Mouse (Mus musculus) kidney, postnatal 14 days (tissue): Measurements from ENCODE around the gene Lair1.
"Not testable (repeated sequence)": the region's sequence is repeated elsewhere in the genome, so short reads cannot be mapped to it uniquely, and the experiment has no call there.

Source experiments
- DNase-seq: peaks from one replicate; pipeline ENCODE4 v3.0.0; 2022; ENCODE audit warnings: mixed read lengths

The Lair1 gene

GRCm38 (mm10) chr7:4063013-4063412 lies at the start of gene Lair1:
Gene Lair1, minus strand, starts transcription at chr7:4063204.
- DNase-seq: no peak

- no peak for DNase-seq
Observed at GRCm38 (mm10) chr7:4111766-4112165, 48.8 kb upstream of the Lair1 start.

DNA sequence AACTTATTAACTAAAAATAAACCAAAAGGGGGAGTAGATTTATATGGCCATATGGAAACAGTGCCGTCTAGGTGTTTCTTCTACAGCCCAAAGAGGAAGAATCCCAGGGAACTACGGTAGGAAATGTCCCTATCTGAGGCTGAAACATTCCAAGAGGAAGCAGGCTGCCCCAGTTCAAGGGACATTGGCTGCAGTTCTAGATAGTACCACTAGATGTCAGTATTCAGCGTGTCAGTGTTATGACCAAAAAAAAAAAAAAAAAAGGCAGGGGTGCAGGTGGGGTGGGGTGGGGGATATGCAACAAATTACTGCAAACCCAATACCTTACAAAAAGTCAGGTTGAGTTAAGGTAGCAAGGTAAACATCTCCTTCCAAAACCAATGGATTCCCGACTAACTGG lies 40.4 kb upstream of the Lair1 start:
- peak; percentile 44 for DNase-seq

DNA sequence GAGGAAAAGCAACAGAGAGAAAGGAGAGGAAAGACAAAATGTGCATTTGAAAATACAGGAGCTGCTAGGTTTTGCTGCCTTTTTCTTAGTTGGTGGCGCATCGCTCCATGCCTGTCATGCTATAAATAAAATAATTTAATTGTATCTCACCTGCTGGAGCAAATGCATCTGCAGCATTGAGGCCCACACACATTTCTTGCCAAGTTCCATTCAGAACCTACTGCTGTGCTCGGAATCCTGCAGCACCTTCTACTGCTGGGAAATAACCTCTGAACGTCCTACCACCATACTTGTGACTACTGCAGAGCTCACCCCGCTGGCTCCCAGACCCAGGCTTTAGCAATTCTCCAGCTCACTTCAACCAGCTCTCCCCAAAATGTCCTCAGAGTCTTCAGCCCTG lies 38.1 kb upstream of the Lair1 start:
- DNase-seq: no peak

- DNase-seq: no peak
Observed at GRCm38 (mm10) chr7:4098832-4099231, 35.8 kb upstream of the Lair1 start.

DNA sequence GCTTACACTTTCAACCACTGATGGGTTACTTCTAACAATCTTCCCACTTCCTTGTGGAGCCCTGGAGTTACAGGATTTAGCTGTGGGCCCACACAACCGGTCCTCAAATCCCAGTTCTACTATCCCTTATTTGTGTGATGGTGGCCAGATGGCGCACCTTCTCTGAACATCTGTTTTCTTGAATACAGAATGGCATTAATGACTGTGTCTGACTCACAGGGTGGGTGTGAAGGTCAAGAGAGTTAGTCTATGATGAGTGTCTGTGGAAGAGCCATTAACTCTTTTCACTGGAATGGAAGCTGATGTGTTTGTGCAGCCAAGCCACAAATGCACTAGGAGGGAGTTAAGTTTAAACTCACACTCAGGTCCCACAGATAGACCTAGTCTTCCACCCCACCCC lies 35.3 kb upstream of the Lair1 start:
- DNase-seq: no peak

DNA sequence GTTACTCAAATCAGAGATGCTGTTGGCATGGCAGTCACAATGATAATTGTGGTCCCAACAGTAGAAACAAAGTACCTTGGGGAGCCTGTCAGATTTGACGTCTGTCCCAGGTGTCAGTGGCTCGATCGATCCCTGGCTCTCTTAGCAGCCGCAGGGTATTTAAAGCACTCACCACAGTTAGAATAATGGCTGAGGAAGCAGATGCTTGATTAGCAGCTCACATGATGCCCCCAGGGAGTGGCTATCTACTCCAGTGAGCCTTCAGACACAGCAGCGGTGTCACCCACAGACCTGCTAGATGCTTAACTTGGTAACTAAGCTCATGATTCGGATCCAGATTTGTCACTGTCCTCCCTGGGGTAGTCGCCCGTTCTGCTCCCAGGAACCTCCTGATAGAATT lies 28.2 kb upstream of the Lair1 start:
- no peak for DNase-seq

- DNase-seq: no peak
Observed at GRCm38 (mm10) chr7:4088679-4089078, 25.7 kb upstream of the Lair1 start.

- DNase-seq: no peak
Observed at GRCm38 (mm10) chr7:4087896-4088480, 25.0 kb upstream of the Lair1 start.

DNA sequence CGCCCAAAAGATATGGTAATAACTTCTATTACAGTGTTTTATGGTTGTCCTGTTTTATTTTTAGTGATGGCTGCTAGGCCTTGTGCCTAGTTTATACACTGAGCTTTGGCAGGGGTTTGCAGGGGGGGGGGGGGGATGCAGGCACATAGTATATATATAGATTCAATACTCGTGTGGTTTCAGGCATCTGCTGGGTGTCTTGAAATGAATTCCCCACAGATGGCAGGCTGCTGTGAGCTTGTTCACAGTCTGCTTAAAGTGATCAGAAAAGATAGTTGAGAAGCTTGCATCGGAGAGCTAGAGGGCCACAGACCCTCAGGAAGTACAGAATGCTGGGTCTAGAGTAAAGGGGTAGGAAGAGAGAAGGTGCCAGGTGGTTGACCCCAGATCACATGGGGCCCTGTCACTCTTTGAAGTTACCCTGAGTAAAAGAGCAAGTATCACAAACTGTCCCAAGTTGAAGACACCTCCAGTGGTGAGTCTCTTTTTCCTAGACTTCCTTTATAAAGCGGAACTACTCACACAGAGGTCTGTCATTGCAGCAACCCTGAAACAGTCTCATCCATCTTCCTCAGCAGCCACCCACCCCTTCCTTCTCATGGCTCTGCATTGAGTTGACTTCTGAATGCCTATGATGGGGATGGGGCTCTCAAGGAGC lies 24.4 kb upstream of the Lair1 start:
- DNase-seq: no peak

- DNase-seq: no peak
Observed at GRCm38 (mm10) chr7:4085562-4085961, 22.6 kb upstream of the Lair1 start.

- DNase-seq: no peak
Observed at GRCm38 (mm10) chr7:4084161-4084560, 21.2 kb upstream of the Lair1 start.

GRCm38 (mm10) chr7:4082804-4083203 lies 19.8 kb upstream of the Lair1 start:
- peak; percentile 8 for DNase-seq

GRCm38 (mm10) chr7:4081706-4082105 lies 18.7 kb upstream of the Lair1 start:
- no peak for DNase-seq

- DNase-seq: no peak
Observed at GRCm38 (mm10) chr7:4080552-4080951, 17.5 kb upstream of the Lair1 start.

DNA sequence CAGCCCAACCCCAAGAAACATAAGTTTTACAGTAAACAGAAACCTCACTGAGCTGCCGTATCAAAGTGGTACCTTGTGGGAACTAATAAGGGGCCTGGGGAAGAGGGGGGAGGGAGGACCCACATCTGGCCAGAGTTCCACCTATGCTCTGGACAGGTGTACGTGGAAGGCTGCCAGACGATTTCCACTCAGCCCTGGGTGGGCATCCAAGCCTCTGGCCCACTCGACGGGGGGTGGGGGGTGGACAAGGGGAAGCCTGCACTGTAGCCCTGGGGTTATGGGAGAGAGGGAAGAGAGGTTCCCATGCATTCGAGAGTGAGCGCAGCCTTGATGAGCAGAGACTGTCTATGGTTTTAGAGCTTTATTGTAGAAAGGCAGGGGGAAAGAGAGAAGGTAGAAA lies 16.5 kb upstream of the Lair1 start:
- DNase-seq: no peak

- DNase-seq: no peak
Observed at GRCm38 (mm10) chr7:4073144-4073543, 10.1 kb upstream of the Lair1 start.

DNA sequence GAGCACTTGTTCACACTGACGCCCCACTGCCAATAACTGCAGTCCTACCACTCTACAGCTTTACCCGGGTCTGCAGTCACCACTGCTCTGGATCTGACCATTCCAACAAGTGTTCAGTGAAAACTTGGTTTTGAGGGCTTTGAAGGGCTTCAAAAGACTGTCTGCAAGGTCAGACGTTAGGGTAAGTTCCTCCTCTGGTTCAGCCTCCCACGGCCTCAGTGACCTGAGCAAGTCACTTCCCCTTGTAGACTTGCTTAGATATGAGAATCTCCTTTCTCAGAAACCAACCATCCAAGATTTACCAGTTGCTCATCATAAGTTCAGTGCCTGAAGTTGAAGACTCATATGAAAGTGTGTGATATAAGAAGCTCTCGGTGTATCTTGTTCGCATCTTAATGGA lies 8.1 kb upstream of the Lair1 start:
- DNase-seq: no peak

DNA sequence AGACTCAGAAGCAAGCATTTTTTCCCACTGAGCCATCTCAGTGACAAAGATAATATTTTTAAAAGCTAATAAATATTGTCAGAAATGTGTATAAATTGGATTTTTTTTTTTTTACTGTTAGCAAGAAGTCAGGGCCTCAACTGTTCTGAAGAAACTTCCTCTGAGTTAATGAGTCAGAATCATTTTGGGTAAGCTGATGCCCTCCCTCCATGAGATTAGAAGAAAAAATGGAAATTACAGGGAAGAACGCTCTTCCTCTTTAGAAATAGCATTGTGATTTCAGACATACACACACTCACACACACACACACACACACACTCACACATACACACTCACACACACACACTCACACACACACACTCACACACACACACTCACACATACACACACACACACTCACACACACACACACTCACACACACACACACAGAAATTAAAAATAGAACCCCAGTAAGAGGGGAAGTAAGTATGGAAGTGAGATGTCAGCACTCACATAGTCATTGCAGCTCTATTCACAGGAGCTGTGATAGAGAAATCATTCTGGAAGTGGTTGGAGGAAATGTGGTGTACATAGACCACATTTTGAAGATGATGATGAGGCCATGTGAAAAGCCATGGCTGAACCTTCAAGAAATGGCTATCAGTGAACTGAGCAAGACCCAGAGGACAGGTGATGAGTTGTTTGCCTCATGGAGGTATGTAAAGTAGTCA lies 866 bp upstream of the Lair1 start:
- no peak for DNase-seq

DNA sequence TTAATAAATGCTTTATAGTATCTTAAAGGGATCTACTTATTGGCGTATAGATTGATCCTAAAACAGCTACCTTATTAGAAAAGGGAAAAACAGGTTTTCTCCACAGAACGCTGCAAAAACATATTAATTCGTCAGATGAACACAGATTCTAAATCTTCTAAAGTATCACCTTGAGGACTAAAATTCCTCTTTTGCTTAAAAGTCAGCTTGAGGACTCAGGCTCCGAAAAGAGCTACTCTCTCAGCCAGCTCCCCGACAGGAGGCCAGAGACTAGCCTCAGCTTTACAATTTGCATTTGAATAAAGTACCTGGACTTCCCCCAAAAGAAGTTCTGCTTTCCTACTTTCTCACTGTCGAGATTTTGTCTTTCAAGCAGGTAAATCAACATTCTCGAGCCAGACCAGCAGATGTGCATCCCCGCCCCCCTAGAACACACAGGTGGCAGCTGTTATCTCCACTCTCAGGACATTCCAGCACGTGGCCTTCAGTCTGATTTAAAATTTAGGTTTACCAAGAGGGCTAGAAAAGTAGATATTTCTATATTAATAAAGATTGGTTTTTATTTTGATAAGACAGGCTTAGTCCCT lies 2.3 kb downstream of the Lair1 start:
- not testable (repeated sequence) for DNase-seq

DNA sequence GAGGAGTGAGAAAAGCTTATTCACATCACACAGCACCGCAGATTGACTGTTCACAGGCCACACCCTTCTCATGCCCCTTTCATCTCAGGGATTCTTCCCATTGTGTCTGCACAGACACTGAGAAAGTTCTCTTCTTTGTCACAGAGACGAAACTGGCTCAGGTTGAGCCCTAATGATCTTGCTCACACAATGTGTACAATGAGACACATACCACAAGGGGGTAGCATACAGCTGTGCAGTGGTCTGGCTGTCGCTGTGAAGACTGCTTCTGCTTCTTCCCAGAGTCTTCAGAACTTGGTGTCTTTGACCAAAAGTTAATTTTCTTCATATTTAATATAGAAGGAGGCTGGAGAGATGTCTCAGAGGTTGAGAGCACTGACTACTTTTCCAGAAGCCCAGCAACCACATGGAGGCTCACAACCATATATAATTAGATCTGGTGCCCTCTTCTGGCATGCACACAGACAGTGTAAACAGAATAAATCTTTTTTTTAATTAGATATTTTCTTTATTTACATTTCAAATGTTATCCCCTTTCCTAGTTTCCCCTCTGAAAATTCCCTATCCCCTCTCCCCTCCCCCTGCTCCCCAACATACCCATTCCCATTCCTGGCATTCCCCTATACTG lies 36.1 kb downstream of the Lair1 start:
- DNase-seq: peak; percentile 2

DNA sequence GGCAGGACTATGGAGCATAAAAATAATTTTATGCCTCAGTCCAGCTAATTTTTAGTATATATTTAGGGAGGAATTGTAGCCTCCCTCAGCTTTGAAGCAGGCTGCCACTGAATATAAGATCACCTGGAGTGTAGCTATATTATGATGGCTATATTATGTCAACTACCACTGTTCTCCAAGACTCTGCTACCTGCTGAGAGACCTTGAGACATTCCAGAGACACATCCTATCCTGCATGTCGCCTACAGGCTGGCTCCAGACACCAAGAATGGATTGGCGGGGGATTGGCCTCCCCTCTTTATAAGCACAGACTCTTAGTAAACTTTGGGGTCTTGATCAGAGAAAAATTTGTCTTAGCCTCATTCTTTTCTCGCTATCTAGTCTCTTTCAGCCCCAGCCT lies 58.4 kb downstream of the Lair1 start:
- DNase-seq: not testable (repeated sequence)

DNA sequence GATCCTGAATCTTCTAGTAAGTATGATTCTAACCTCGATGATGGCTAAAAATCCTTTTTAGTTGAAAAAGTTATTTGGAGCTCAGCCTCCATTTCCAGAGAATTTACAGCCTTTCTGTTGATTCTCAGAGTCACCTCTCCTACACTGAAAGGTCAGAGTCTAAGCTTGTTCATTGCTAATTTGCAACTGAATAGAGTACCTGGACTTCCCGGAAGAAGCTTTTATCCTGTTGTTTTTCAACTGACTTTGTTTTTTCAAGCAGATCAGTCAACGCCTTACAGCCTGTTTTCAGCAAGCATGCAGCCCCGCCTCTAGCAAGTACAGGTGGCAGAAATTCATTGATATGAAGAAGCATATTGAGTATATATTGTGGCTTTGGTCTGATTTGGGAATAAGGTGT lies 59.0 kb downstream of the Lair1 start:
- DNase-seq: not testable (repeated sequence)

DNA sequence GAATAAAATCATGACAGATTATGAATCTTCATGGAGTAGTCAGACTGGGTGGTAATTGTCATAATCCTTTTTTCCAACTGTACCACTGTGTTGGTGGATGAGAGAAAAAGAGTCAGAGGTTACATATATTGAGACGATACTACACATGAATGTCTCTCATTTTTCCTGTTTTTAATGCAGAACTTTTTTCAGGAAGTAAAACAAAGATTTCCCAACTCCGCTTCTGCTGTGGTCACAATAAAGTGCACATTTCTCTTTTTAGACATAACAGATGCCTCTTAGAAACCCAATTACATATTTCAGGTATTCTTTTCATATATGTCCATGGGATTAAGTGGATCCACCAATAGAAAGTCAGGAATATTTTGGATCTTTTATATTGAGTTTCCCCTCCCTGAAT lies 101.0 kb downstream of the Lair1 start:
- no peak for DNase-seq
